Mouse (Mus musculus) forebrain, embryonic 11.5 days (tissue): Measurements from ENCODE around the gene Enc1. TPM values are rescaled to one million over a fixed set of nuclear protein-coding genes. Genes with fewer than 3 reads are reported as not detected.

Experiments used
- ATAC-seq: fragments of 200-750 bp; cut with Nextera tagmentation; replicated peaks from 2 replicates; pipeline ENCODE4 v1.8.0; 2017; ENCODE audit warnings: moderate TSS enrichment; ENCODE audit not compliant: low FRiP score
- DNase-seq: peaks from one replicate; pipeline ENCODE4 v3.0.0-alpha.2; 2017; ENCODE audit warnings: low spot score
- H3K27ac ChIP-seq: fragments of 300-500 bp; sonication (generic); 2 replicates; pipeline ENCODE4 v1.5.1; 2014; ENCODE audit warnings: low read depth, low read length
- H3K27me3 ChIP-seq: fragments of 300-500 bp; sonication (generic); 2 replicates; pipeline ENCODE4 v1.6.1; 2014; ENCODE audit warnings: mild to moderate bottlenecking, low read length, mixed read lengths; ENCODE audit not compliant: control insufficient read depth, insufficient read depth
- H3K36me3 ChIP-seq: fragments of 300-500 bp; sonication (generic); 2 replicates; pipeline ENCODE4 v1.6.1; 2014; ENCODE audit warnings: mild to moderate bottlenecking, low read length, moderate library complexity, mixed read lengths; ENCODE audit not compliant: control insufficient read depth, insufficient read depth
- H3K4me1 ChIP-seq: fragments of 300-500 bp; sonication (generic); replicated peaks from 2 replicates; pipeline ENCODE4 v1.6.1; 2014; ENCODE audit warnings: low read length, mixed read lengths; ENCODE audit not compliant: control insufficient read depth, insufficient read depth
- H3K4me2 ChIP-seq: fragments of 300-500 bp; sonication (generic); 2 replicates; pipeline ENCODE4 v1.6.1; 2014; ENCODE audit warnings: low read depth, mild to moderate bottlenecking, low read length, moderate library complexity, mixed read lengths; ENCODE audit not compliant: severe bottlenecking
- H3K4me3 ChIP-seq: fragments of 300-500 bp; sonication (generic); 2 replicates; pipeline ENCODE4 v1.5.1; 2014; ENCODE audit warnings: low read depth, low read length
- H3K9ac ChIP-seq: fragments of 300-500 bp; sonication (generic); 2 replicates; pipeline ENCODE4 v1.6.1; 2014; ENCODE audit warnings: low read length
- H3K9me3 ChIP-seq: fragments of 300-500 bp; sonication (generic); 2 replicates; pipeline ENCODE4 v1.6.1; 2016; ENCODE audit warnings: low read length, mixed read lengths; ENCODE audit not compliant: control insufficient read depth
- WGBS: fragments of 180-500 bp; shearing (Covaris S2); extraction: QIAGEN DNeasy Blood & Tissue Kit; methylation state at CpG from one replicate; pipeline ENCODE4 v1.1.7; 2014; 5-methylcytosine and 5-hydroxymethylcytosine counted together
- polyA plus RNA-seq: library from polyadenylated mRNA; unstranded; fragments of >200 nt; fragmentation: Nextera tagmentation; extraction: Ambion mirVana; gene quantifications from 2 replicates; pipeline ENCODE4 v1.2.1, GENCODE M21; 2014

The Enc1 gene
- polyA plus RNA-seq, 1 experiment from 2014 or later = 17.9 TPM

GRCm38 (mm10) chr13:97201896-97202295 lies 39.0 kb upstream of the Enc1 start:
- H3K9ac ChIP-seq = no peak overlapping the region
- WGBS = 82% methylated on average over 4 of the region's 4 CpGs
- no peak overlapping the region for H3K4me2 ChIP-seq
- no peaks in the 10 kb centered on the region for H3K27me3 ChIP-seq
- no peaks in the 10 kb centered on the region for H3K9me3 ChIP-seq
- no peaks in the 10 kb centered on the region for H3K36me3 ChIP-seq
- H3K4me3 ChIP-seq = no peak overlapping the region
- DNase-seq = no peak
- H3K4me1 ChIP-seq = no peaks in the 10 kb centered on the region; the same call in 1 of the 2 replicates
- no peak overlapping the region for H3K27ac ChIP-seq
- ATAC-seq = no peak

DNA sequence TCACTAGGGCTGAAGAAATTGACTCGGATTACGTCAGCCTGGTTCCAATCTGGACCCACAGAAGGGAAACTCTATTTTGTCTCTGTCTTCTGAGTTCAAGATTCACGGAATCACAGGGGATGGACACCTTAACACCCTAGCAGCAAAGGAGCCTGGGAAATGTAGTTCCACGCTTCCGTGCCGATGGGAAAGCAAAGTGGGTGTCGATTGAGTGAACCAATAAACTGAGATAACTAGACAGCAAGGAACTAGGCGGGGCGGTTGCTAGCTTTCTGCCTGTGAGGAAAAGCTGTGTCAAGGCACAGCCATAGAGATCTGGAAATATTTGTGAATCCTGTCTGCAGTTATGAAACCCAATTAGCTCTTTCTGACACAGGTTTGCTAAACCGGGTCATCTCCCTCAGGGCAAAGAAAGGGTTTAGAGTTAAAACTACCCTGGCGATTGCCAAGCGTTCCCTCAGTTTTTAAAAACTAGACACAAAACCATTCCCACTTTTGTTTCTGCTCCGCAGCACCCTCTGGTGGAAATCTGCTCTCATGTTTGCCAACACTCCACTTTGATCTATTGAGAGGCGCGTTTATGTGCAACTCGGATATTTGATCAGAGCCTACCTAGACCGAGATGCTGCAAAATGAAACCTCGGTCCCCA lies 35.7 kb upstream of the Enc1 start:
- WGBS = 21% methylated on average over 18 of the region's 18 CpGs
- Histone ChIP-seq H3K27ac (no peak overlapping the region), H3K4me2 (peak overlapping the region; percentile 46), H3K4me3 (peak overlapping the region; percentile 13), H3K9me3 (no peaks in the 10 kb centered on the region), H3K36me3 (no peaks in the 10 kb centered on the region), H3K9ac (no peak overlapping the region), H3K27me3 (no peaks in the 10 kb centered on the region), H3K4me1 (no peaks in the 10 kb centered on the region)
- ATAC-seq (peak; percentile 80), DNase-seq (peak; percentile 82)

GRCm38 (mm10) chr13:97206046-97206445 lies 34.9 kb upstream of the Enc1 start:
- no peaks in the 10 kb centered on the region for H3K9me3 ChIP-seq
- H3K9ac ChIP-seq = no peak overlapping the region
- H3K36me3 ChIP-seq = no peaks in the 10 kb centered on the region
- H3K27me3 ChIP-seq = no peaks in the 10 kb centered on the region
- DNase-seq (no peak), ATAC-seq (no peak)
- no peaks in the 10 kb centered on the region for H3K4me1 ChIP-seq
- H3K4me2 ChIP-seq = no peak overlapping the region
- WGBS = 94% methylated on average over 2 of the region's 2 CpGs
- no peak overlapping the region for H3K4me3 ChIP-seq
- H3K27ac ChIP-seq = no peak overlapping the region

GRCm38 (mm10) chr13:97207472-97208111 lies 33.3 kb upstream of the Enc1 start:
- H3K27me3 ChIP-seq = no peaks in the 10 kb centered on the region
- no peaks in the 10 kb centered on the region for H3K36me3 ChIP-seq
- ATAC-seq = no peak
- no peak overlapping the region for H3K4me2 ChIP-seq
- 84% methylated on average over 7 of the region's 7 CpGs for WGBS
- no peak for DNase-seq
- no peak overlapping the region for H3K27ac ChIP-seq
- H3K4me3 ChIP-seq = no peak overlapping the region
- no peaks in the 10 kb centered on the region for H3K4me1 ChIP-seq
- no peaks in the 10 kb centered on the region for H3K9me3 ChIP-seq
- no peak overlapping the region for H3K9ac ChIP-seq

- Histone ChIP-seq H3K36me3 (no peaks in the 10 kb centered on the region), H3K9ac (no peak overlapping the region), H3K4me3 (no peak overlapping the region), H3K27me3 (no peaks in the 10 kb centered on the region), H3K4me2 (no peak overlapping the region), H3K4me1 (no peaks in the 10 kb centered on the region), H3K27ac (no peak overlapping the region), H3K9me3 (no peaks in the 10 kb centered on the region)
- DNase-seq (no peak), ATAC-seq (no peak)
- WGBS = 63% methylated on average over 7 of the region's 7 CpGs
These were observed 32.8 kb upstream of the Enc1 start for GRCm38 (mm10) chr13:97208112-97208478.

- H3K4me2 ChIP-seq = no peak overlapping the region
- ATAC-seq = no peak
- WGBS = 79% methylated on average over 3 of the region's 3 CpGs
- no peak overlapping the region for H3K9ac ChIP-seq
- no peaks in the 10 kb centered on the region for H3K36me3 ChIP-seq
- H3K27me3 ChIP-seq = no peaks in the 10 kb centered on the region
- no peak overlapping the region for H3K27ac ChIP-seq
- no peak for DNase-seq
- no peak overlapping the region for H3K4me3 ChIP-seq
- no peaks in the 10 kb centered on the region for H3K9me3 ChIP-seq
- H3K4me1 ChIP-seq = no peaks in the 10 kb centered on the region
These were observed 32.4 kb upstream of the Enc1 start for GRCm38 (mm10) chr13:97208500-97209010.

DNA sequence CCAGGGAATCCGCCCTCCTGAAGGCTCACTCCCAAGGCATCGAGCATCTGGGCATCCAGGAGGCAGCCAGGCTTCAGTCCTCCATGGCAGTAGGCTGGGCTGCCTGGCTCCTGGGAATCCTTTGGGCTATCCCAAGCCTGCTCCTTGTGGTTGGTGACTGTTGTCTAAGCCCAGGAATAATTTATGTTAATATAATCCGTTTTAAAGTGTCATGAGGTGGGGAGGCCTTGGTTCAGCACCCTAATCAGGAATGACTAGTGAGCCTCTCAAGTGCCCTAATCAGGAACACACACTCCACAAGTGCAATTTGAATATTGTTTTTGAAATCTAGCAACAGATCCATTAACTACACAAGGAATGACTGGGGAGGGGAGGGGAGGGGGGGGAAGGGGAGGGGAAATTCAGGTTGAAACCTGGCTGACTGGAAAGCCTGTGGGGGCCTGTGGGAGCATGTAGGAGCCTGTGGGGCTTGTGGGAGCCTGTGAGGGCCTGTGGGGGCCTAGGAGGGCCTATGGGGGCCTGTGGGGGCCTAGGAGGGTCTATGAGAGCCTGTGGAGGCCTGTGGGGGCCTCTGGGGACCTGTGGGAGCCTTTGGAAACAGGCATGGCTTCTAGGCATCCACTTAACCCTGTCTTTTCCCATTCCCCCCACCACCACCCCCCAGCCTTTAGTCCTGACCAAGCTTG lies 26.2 kb upstream of the Enc1 start:
- Histone ChIP-seq H3K27me3 (no peaks in the 10 kb centered on the region), H3K4me1 (peaks cover 4% of the 10 kb centered on the region; the same call in 1 of the 2 replicates), H3K4me2 (no peak overlapping the region), H3K36me3 (no peaks in the 10 kb centered on the region), H3K9me3 (no peaks in the 10 kb centered on the region), H3K4me3 (no peak overlapping the region), H3K27ac (no peak overlapping the region), H3K9ac (no peak overlapping the region)
- DNase-seq = peak; percentile 47
- peak; percentile 58 for ATAC-seq
- 58% methylated on average over 3 of the region's 3 CpGs for WGBS

- Histone ChIP-seq H3K9me3 (no peaks in the 10 kb centered on the region), H3K4me2 (no peak overlapping the region), H3K9ac (no peak overlapping the region), H3K27ac (no peak overlapping the region), H3K4me1 (peaks cover 4% of the 10 kb centered on the region; the same call in 1 of the 2 replicates), H3K4me3 (no peak overlapping the region), H3K27me3 (no peaks in the 10 kb centered on the region), H3K36me3 (no peaks in the 10 kb centered on the region)
- WGBS = 23% methylated on average over 4 of the region's 4 CpGs
- DNase-seq (peak; percentile 52), ATAC-seq (peak; percentile 66; the same call in 1 of the 2 replicates)
These were observed 25.3 kb upstream of the Enc1 start for GRCm38 (mm10) chr13:97215563-97215962.
